Mouse (Mus musculus) megakaryocyte, embryonic 14.5 days (primary cell): ENCODE measurements around the gene Ctnna3. TPM values are rescaled to one million over a fixed set of nuclear protein-coding genes. Genes with fewer than 3 reads are reported as not detected.

ENCODE experiments used
- H3K27me3 ChIP-seq: replicated peaks from 2 replicates; pipeline ENCODE3; 2012; ENCODE audit warnings: inconsistent platforms
- H3K36me3 ChIP-seq: replicated peaks from 2 replicates; pipeline ENCODE3; 2012; ENCODE audit warnings: low read length, inconsistent platforms, mixed read lengths
- H3K4me1 ChIP-seq: 2 replicates; pipeline ENCODE4 v1.6.1; 2012; ENCODE audit warnings: inconsistent platforms
- H3K4me3 ChIP-seq: replicated peaks from 2 replicates; pipeline ENCODE3; 2012; ENCODE audit warnings: moderate library complexity, mild to moderate bottlenecking, inconsistent platforms
- H3K9me3 ChIP-seq: 2 replicates; pipeline ENCODE4 v1.6.1; 2012; ENCODE audit warnings: inconsistent platforms
- FLI1 ChIP-seq: IDR thresholded peaks from 2 replicates; pipeline ENCODE4 v1.6.1; 2012; ENCODE audit warnings: low read length, inconsistent platforms, mixed read lengths
- GATA1 ChIP-seq: IDR thresholded peaks from 3 replicates; pipeline ENCODE4 v1.6.1; 2012; ENCODE audit warnings: mixed read lengths, low read length, inconsistent platforms, borderline replicate concordance
- polyA plus RNA-seq: library from polyadenylated mRNA; stranded (reverse); fragments of >175 nt; gene quantifications from 2 replicates; pipeline ENCODE4 v1.2.3, GENCODE M21; 2012; ENCODE audit warnings: low replicate concordance; ENCODE audit not compliant: insufficient read depth

The Ctnna3 gene
- polyA plus RNA-seq, 1 experiment, result not detected

- Histone ChIP-seq H3K4me3 (no peak overlapping the region), H3K36me3 (no peaks in the 10 kb centered on the region), H3K4me1 (no peaks in the 10 kb centered on the region), H3K9me3 (peaks cover 3% of the 10 kb centered on the region; the same call in 1 of the 2 replicates), H3K27me3 (no peaks in the 10 kb centered on the region)
- TF ChIP-seq FLI1 (no peak), GATA1 (no peak)
These were observed 813.5 kb downstream of the Ctnna3 start for GRCm38 (mm10) chr10:64243421-64243820.

- H3K27me3 ChIP-seq, result no peaks in the 10 kb centered on the region
- TF ChIP-seq GATA1, result no peak
- TF ChIP-seq FLI1, result no peak
- H3K4me3 ChIP-seq, result no peak overlapping the region
- H3K4me1 ChIP-seq, result no peaks in the 10 kb centered on the region
- H3K9me3 ChIP-seq, result peaks cover 16% of the 10 kb centered on the region
- H3K36me3 ChIP-seq, result no peaks in the 10 kb centered on the region
These were observed 838.3 kb downstream of the Ctnna3 start for GRCm38 (mm10) chr10:64268156-64268555.

GRCm38 (mm10) chr10:64275143-64275542 is 845.2 kb downstream of the Ctnna3 start:
- TF ChIP-seq FLI1 (no peak), GATA1 (no peak)
- Histone ChIP-seq H3K9me3 (peaks cover 5% of the 10 kb centered on the region; the same call in 1 of the 2 replicates), H3K36me3 (no peaks in the 10 kb centered on the region), H3K4me1 (no peaks in the 10 kb centered on the region), H3K27me3 (no peaks in the 10 kb centered on the region), H3K4me3 (no peak overlapping the region)

- Histone ChIP-seq H3K4me1 (no peaks in the 10 kb centered on the region), H3K27me3 (no peaks in the 10 kb centered on the region), H3K36me3 (no peaks in the 10 kb centered on the region), H3K9me3 (peaks cover 2% of the 10 kb centered on the region; the same call in 1 of the 2 replicates), H3K4me3 (no peak overlapping the region)
- TF ChIP-seq FLI1 (no peak), GATA1 (no peak)
These were observed 848.9 kb downstream of the Ctnna3 start for GRCm38 (mm10) chr10:64278836-64279235.

GRCm38 (mm10) chr10:64305802-64306201 is 875.9 kb downstream of the Ctnna3 start:
- TF ChIP-seq GATA1 (no peak), FLI1 (no peak)

GRCm38 (mm10) chr10:64311622-64312292 is 881.9 kb downstream of the Ctnna3 start:
- Histone ChIP-seq H3K9me3 (0 out of 2 replicates have a peak, but pooled peaks cover 3% of the 10 kb centered on the region), H3K36me3 (no peaks in the 10 kb centered on the region)
- TF ChIP-seq GATA1, result no peak
- TF ChIP-seq FLI1, result no peak

More at GRCm38 (mm10) chr10:64305802-64306201, 875.9 kb downstream of the Ctnna3 start:
- H3K9me3 ChIP-seq, result peaks cover 11% of the 10 kb centered on the region
- no peaks in the 10 kb centered on the region for H3K4me1 ChIP-seq
- no peaks in the 10 kb centered on the region for H3K36me3 ChIP-seq
- no peaks in the 10 kb centered on the region for H3K27me3 ChIP-seq
- no peak overlapping the region for H3K4me3 ChIP-seq

GRCm38 (mm10) chr10:64320332-64320731 is 890.4 kb downstream of the Ctnna3 start:
- 0 out of 2 replicates have a peak, but pooled peaks cover 4% of the 10 kb centered on the region for H3K9me3 ChIP-seq
- TF ChIP-seq FLI1, result no peak
- no peak for TF ChIP-seq GATA1
- H3K27me3 ChIP-seq, result no peaks in the 10 kb centered on the region
- H3K36me3 ChIP-seq, result no peaks in the 10 kb centered on the region
- H3K4me3 ChIP-seq, result no peak overlapping the region
- H3K4me1 ChIP-seq, result no peaks in the 10 kb centered on the region

More at GRCm38 (mm10) chr10:64311622-64312292, 881.9 kb downstream of the Ctnna3 start:
- H3K4me3 ChIP-seq, result no peak overlapping the region
- H3K4me1 ChIP-seq, result no peaks in the 10 kb centered on the region
- no peaks in the 10 kb centered on the region for H3K27me3 ChIP-seq

- Histone ChIP-seq H3K9me3 (no peaks in the 10 kb centered on the region), H3K36me3 (no peaks in the 10 kb centered on the region), H3K4me3 (no peak overlapping the region), H3K27me3 (no peaks in the 10 kb centered on the region), H3K4me1 (no peaks in the 10 kb centered on the region)
- TF ChIP-seq FLI1, result no peak
These were observed 912.9 kb downstream of the Ctnna3 start for GRCm38 (mm10) chr10:64342702-64343379.

GRCm38 (mm10) chr10:64373288-64373687 is 943.4 kb downstream of the Ctnna3 start:
- H3K4me1 ChIP-seq, result no peaks in the 10 kb centered on the region
- H3K27me3 ChIP-seq, result no peaks in the 10 kb centered on the region
- H3K4me3 ChIP-seq, result no peak overlapping the region
- TF ChIP-seq FLI1 (no peak), GATA1 (no peak)
- no peaks in the 10 kb centered on the region for H3K9me3 ChIP-seq
- H3K36me3 ChIP-seq, result no peaks in the 10 kb centered on the region

GRCm38 (mm10) chr10:64377751-64378150 is 947.9 kb downstream of the Ctnna3 start:
- TF ChIP-seq FLI1 (no peak), GATA1 (no peak)
- Histone ChIP-seq H3K36me3 (no peaks in the 10 kb centered on the region), H3K9me3 (peaks cover 5% of the 10 kb centered on the region; the same call in 1 of the 2 replicates), H3K4me1 (no peaks in the 10 kb centered on the region), H3K27me3 (no peaks in the 10 kb centered on the region), H3K4me3 (no peak overlapping the region)
